Mouse (Mus musculus) hindbrain, embryonic 16.5 days (tissue): ENCODE measurements at regions not wholly inside any gene's neighbourhood (a gene's known extent, or its start where the extent isn't known, plus 50 kb on each side); places are given as distances from the start of the nearest gene placed in this dataset.

Source experiments
- ATAC-seq: fragments of 200-750 bp; cut with Nextera tagmentation; 2 replicates; pipeline ENCODE4 v1.8.0; 2017; ENCODE audit warnings: moderate TSS enrichment, moderate library complexity
- H3K27ac ChIP-seq: fragments of 300-500 bp; sonication (generic); 2 replicates; pipeline ENCODE4 v1.5.1; 2014; ENCODE audit warnings: low read depth, mild to moderate bottlenecking, control low read depth, low read length, moderate library complexity
- H3K27me3 ChIP-seq: fragments of 300-500 bp; sonication (generic); replicated peaks from 2 replicates; pipeline ENCODE4 v1.6.1; 2014; ENCODE audit warnings: low read length; ENCODE audit not compliant: control insufficient read depth, insufficient read depth
- H3K36me3 ChIP-seq: fragments of 300-500 bp; sonication (generic); 2 replicates; pipeline ENCODE4 v1.6.1; 2014; ENCODE audit warnings: mild to moderate bottlenecking, low read length, moderate library complexity, mixed read lengths; ENCODE audit not compliant: control insufficient read depth, insufficient read depth
- H3K4me1 ChIP-seq: fragments of 300-500 bp; sonication (generic); 2 replicates; pipeline ENCODE4 v1.6.1; 2014; ENCODE audit warnings: low read depth, low read length; ENCODE audit not compliant: control insufficient read depth, insufficient read depth
- H3K4me2 ChIP-seq: fragments of 300-500 bp; sonication (generic); 2 replicates; pipeline ENCODE4 v1.6.1; 2014; ENCODE audit warnings: mild to moderate bottlenecking, low read length, control low read depth, moderate library complexity
- H3K4me3 ChIP-seq: fragments of 300-500 bp; sonication (generic); 2 replicates; pipeline ENCODE4 v1.5.1; 2014; ENCODE audit warnings: mild to moderate bottlenecking, low read length, control low read depth, moderate library complexity
- H3K9ac ChIP-seq: fragments of 300-500 bp; sonication (generic); 2 replicates; pipeline ENCODE4 v1.6.1; 2014; ENCODE audit warnings: low read depth, mild to moderate bottlenecking, control low read depth, low read length, moderate library complexity
- H3K9me3 ChIP-seq: fragments of 300-500 bp; sonication (generic); 2 replicates; pipeline ENCODE4 v1.6.1; 2014; ENCODE audit warnings: mild to moderate bottlenecking, low read length, moderate library complexity; ENCODE audit not compliant: control insufficient read depth
- WGBS: fragments of 180-500 bp; shearing (Covaris S2); extraction: QIAGEN DNeasy Blood & Tissue Kit; methylation state at CpG from one replicate; pipeline ENCODE4 v1.1.7; 2014; 5-methylcytosine and 5-hydroxymethylcytosine counted together

- Histone ChIP-seq H3K9me3 (no peaks in the 10 kb centered on the region), H3K27me3 (no peaks in the 10 kb centered on the region), H3K9ac (no peak overlapping the region), H3K4me1 (no peaks in the 10 kb centered on the region), H3K36me3 (no peaks in the 10 kb centered on the region), H3K4me3 (no peak overlapping the region), H3K27ac (no peak overlapping the region), H3K4me2 (no peak overlapping the region)
- whole genome bisulfite sequencing: 94% methylated on average over 4 of the region's 4 CpGs
- no peak for ATAC-seq
These were observed 131.1 kb upstream of the Reg3g start for GRCm38 (mm10) chr6:78599751-78600150.

GRCm38 (mm10) chr6:78570000-78570597, 101.4 kb upstream of the Reg3g start:
- no peak overlapping the region for H3K27ac ChIP-seq
- no peaks in the 10 kb centered on the region for H3K4me1 ChIP-seq
- no peaks in the 10 kb centered on the region for H3K27me3 ChIP-seq
- no peaks in the 10 kb centered on the region for H3K36me3 ChIP-seq
- no peaks in the 10 kb centered on the region for H3K9me3 ChIP-seq
- H3K4me2 ChIP-seq: no peak overlapping the region
- WGBS: 94% methylated on average over 4 of the region's 4 CpGs
- H3K4me3 ChIP-seq: no peak overlapping the region
- no peak for ATAC-seq
- H3K9ac ChIP-seq: no peak overlapping the region

DNA sequence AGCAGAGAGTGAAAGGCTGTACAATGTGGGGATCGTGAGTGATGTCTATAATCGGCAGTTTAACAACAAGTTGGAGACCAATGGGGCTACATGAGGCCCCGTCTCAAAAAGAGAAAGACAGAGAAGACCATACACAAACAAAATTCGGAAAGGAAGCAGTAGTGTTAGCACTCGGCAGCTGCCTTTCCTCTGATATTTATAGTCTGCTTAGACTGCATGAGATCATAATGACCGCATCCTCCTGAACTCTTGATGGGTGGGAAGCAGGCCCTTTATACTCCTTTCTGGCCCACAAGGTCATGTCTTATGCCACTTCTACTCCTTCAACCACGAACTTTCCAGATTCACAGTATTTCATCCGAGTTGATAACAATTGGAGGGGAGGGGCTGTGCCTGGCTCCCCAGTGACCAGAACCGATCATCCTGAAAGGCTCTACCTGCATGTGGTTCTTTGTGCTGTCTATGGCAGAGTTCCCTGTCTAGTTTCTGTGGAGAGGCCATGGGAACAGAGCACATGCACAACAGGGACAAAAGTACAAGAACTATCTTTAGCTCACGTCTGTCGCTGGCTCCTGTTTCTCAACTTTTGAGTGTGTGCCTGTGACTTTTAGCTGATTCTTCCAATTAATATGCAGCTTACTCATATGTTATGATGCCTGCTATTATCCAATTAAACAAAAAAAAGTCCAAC, 84.5 kb upstream of the Reg3g start:
- no peak for ATAC-seq
- Histone ChIP-seq H3K9ac (no peak overlapping the region), H3K4me3 (no peak overlapping the region), H3K27ac (no peak overlapping the region), H3K4me1 (peaks cover 3% of the 10 kb centered on the region; the same call in 1 of the 2 replicates), H3K9me3 (no peaks in the 10 kb centered on the region), H3K4me2 (no peak overlapping the region), H3K36me3 (no peaks in the 10 kb centered on the region), H3K27me3 (no peaks in the 10 kb centered on the region)
- WGBS: 25% methylated on average over 11 of the region's 11 CpGs

GRCm38 (mm10) chr6:78552353-78552698, 83.7 kb upstream of the Reg3g start:
- WGBS: 26% methylated on average over 5 of the region's 5 CpGs
- Histone ChIP-seq H3K9ac (peak overlapping the region; percentile 6; the same call in 1 of the 2 replicates), H3K9me3 (no peaks in the 10 kb centered on the region), H3K27ac (no peak overlapping the region), H3K4me2 (peak overlapping the region; percentile 38), H3K4me1 (peaks cover 3% of the 10 kb centered on the region; the same call in 1 of the 2 replicates), H3K4me3 (no peak overlapping the region), H3K36me3 (no peaks in the 10 kb centered on the region), H3K27me3 (no peaks in the 10 kb centered on the region)
- ATAC-seq: peak; percentile 73

GRCm38 (mm10) chr6:78551666-78552352, 83.1 kb upstream of the Reg3g start:
- Histone ChIP-seq H3K27me3 (no peaks in the 10 kb centered on the region), H3K4me3 (no peak overlapping the region), H3K4me1 (peaks cover 3% of the 10 kb centered on the region; the same call in 1 of the 2 replicates), H3K36me3 (no peaks in the 10 kb centered on the region), H3K9me3 (no peaks in the 10 kb centered on the region), H3K9ac (peak overlapping the region; percentile 6; the same call in 1 of the 2 replicates), H3K27ac (no peak overlapping the region), H3K4me2 (peak overlapping the region; percentile 38)
- WGBS: 22% methylated on average over 8 of the region's 8 CpGs
- peak; percentile 73 for ATAC-seq

DNA sequence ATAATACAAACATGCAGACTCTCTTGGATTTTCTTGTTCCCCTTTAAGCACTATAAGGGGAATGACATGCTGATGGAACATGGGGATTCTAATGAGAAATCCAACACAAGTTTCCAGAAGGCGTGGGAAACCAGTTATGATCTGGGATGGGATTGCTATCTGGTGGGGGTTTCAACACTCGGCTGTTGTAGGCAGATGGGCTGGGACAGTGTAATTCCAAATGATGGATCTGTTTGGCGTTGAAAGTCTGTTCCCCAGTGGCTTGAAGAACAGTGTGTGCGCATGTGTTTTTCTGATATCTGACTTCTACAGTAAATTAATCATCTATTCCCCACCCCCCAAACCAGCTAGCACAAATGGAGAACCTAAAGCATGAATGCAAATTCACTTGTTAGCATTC, 79.8 kb upstream of the Reg3g start:
- 0 out of 2 replicates have a peak, but pooled peaks have one; percentile 31 for ATAC-seq
- Histone ChIP-seq H3K4me3 (no peak overlapping the region), H3K27me3 (no peaks in the 10 kb centered on the region), H3K4me2 (no peak overlapping the region), H3K27ac (no peak overlapping the region), H3K9me3 (no peaks in the 10 kb centered on the region), H3K4me1 (peaks cover 3% of the 10 kb centered on the region; the same call in 1 of the 2 replicates), H3K9ac (no peak overlapping the region), H3K36me3 (no peaks in the 10 kb centered on the region)
- 55% methylated on average over 4 of the region's 4 CpGs for WGBS

GRCm38 (mm10) chr6:78547721-78548120, 79.0 kb upstream of the Reg3g start:
- H3K9ac ChIP-seq: no peak overlapping the region
- H3K36me3 ChIP-seq: no peaks in the 10 kb centered on the region
- H3K4me2 ChIP-seq: no peak overlapping the region
- WGBS: 96% methylated on average over 1 of the region's 1 CpGs
- H3K9me3 ChIP-seq: no peaks in the 10 kb centered on the region
- H3K4me1 ChIP-seq: peaks cover 3% of the 10 kb centered on the region; the same call in 1 of the 2 replicates
- H3K4me3 ChIP-seq: no peak overlapping the region
- H3K27me3 ChIP-seq: no peaks in the 10 kb centered on the region
- ATAC-seq: no peak
- H3K27ac ChIP-seq: no peak overlapping the region

GRCm38 (mm10) chr6:78544238-78544637, 75.6 kb upstream of the Reg3g start:
- Histone ChIP-seq H3K27me3 (no peaks in the 10 kb centered on the region), H3K9me3 (no peaks in the 10 kb centered on the region), H3K36me3 (no peaks in the 10 kb centered on the region), H3K4me1 (no peaks in the 10 kb centered on the region), H3K4me2 (no peak overlapping the region), H3K4me3 (no peak overlapping the region), H3K27ac (no peak overlapping the region), H3K9ac (peak overlapping the region; percentile 38; the same call in 1 of the 2 replicates)
- 16% methylated on average over 2 of the region's 2 CpGs for WGBS
- ATAC-seq: peak; percentile 68; the same call in 1 of the 2 replicates

GRCm38 (mm10) chr6:78537476-78537875, 68.8 kb upstream of the Reg3g start:
- H3K4me1 ChIP-seq: no peaks in the 10 kb centered on the region
- H3K4me2 ChIP-seq: no peak overlapping the region
- no peaks in the 10 kb centered on the region for H3K27me3 ChIP-seq
- 77% methylated on average over 1 of the region's 1 CpGs for WGBS
- ATAC-seq: no peak
- no peaks in the 10 kb centered on the region for H3K9me3 ChIP-seq
- H3K27ac ChIP-seq: no peak overlapping the region
- H3K4me3 ChIP-seq: no peak overlapping the region
- H3K36me3 ChIP-seq: no peaks in the 10 kb centered on the region
- H3K9ac ChIP-seq: no peak overlapping the region
